ENCODE assay signal across 8 mouse cellular contexts in genomic region chr8:120537818-120538396, GRCm38 (mm10). TPM values are rescaled to one million over a fixed set of nuclear protein-coding genes. Genes with fewer than 3 reads are reported as not detected.
A peak's percentile ranks its signal among the peaks of the same experiment; 100 is the strongest.
DNase-seq lines count a peak whose midpoint lies in the region; ATAC-seq and TF ChIP-seq lines count a peak whose summit lies in the region.

No protein-coding gene starts in this region.

- peak overlapping the region; percentile 97 for H3K27ac ChIP-seq in heart, embryonic 10.5 days
- peak overlapping the region; percentile 95 for H3K27ac ChIP-seq in kidney, embryonic 15.5 days
- H3K27ac ChIP-seq in liver, embryonic 14.5 days = peak overlapping the region; percentile 78
- H3K27ac ChIP-seq in neural tube, embryonic 14.5 days (ENCODE audit: low read depth, low read length) = peak overlapping the region; percentile 99

- no peak for TF ChIP-seq EP300 in liver, embryonic 14.5 days (IDR thresholded peaks at IDR 0.05; ENCODE audit: low read depth)

- H3K9me3 ChIP-seq in heart, embryonic 10.5 days = no peaks in the 10 kb centered on the region
- no peaks in the 10 kb centered on the region for H3K9me3 ChIP-seq in kidney, embryonic 15.5 days (replicated peaks)
- no peaks in the 10 kb centered on the region for H3K9me3 ChIP-seq in liver, embryonic 14.5 days (ENCODE audit: control insufficient read depth, low read length)
- H3K9me3 ChIP-seq in neural tube, embryonic 14.5 days (ENCODE audit: control insufficient read depth, low read length) = no peaks in the 10 kb centered on the region

- peak; percentile 71 for DNase-seq in layer of hippocampus, adult 11-12 months (ENCODE audit: low spot score)
- DNase-seq in layer of hippocampus, adult 9-10 months (ENCODE audit: low spot score) = no peak
- peak; percentile 77 to 78 for DNase-seq in cerebellum, postnatal 14 days
- no peak for DNase-seq in heart, embryonic 10.5 days (ENCODE audit: low spot score)
- no peak for DNase-seq in liver, embryonic 14.5 days (ENCODE audit: low read depth in 3 of 3, low spot score in 3 of 3)
- peak; percentile 72 for DNase-seq in thymus, postnatal 14 days

- ATAC-seq in kidney, embryonic 15.5 days (replicated peaks; ENCODE audit: low FRiP score) = peak; percentile 14; the same call in 1 of the 2 replicates
- ATAC-seq in liver, embryonic 14.5 days (ENCODE audit: insufficient read depth) = no peak
- peak; percentile 41 for ATAC-seq in neural tube, embryonic 14.5 days (ENCODE audit: low read depth)

- H3K27me3 ChIP-seq in heart, embryonic 10.5 days (ENCODE audit: insufficient read depth, poor library complexity, severe bottlenecking) = peaks cover 14% of the 10 kb centered on the region; the same call in 1 of the 2 replicates
- peaks cover 13% of the 10 kb centered on the region; the same call in 1 of the 2 replicates for H3K27me3 ChIP-seq in kidney, embryonic 15.5 days
- no peaks in the 10 kb centered on the region for H3K27me3 ChIP-seq in liver, embryonic 14.5 days (ENCODE audit: control insufficient read depth, insufficient read depth, low read length)
- no peaks in the 10 kb centered on the region for H3K27me3 ChIP-seq in neural tube, embryonic 14.5 days (ENCODE audit: control insufficient read depth, insufficient read depth, low read length)

- peak overlapping the region; percentile 83 for H3K4me3 ChIP-seq in heart, embryonic 10.5 days
- peak overlapping the region; percentile 66 for H3K4me3 ChIP-seq in kidney, embryonic 15.5 days (replicated peaks)
- H3K4me3 ChIP-seq in liver, embryonic 14.5 days (ENCODE audit: insufficient read depth in 1 of 2, low read depth in 2 of 2, low read length in 2 of 2) = peak overlapping the region; percentile 73 to 88
- H3K4me3 ChIP-seq in neural tube, embryonic 14.5 days (ENCODE audit: low read depth, low read length) = peak overlapping the region; percentile 56

- no peaks in the 10 kb centered on the region for H3K36me3 ChIP-seq in heart, embryonic 10.5 days
- H3K36me3 ChIP-seq in kidney, embryonic 15.5 days = no peaks in the 10 kb centered on the region
- no peaks in the 10 kb centered on the region for H3K36me3 ChIP-seq in liver, embryonic 14.5 days (replicated peaks; ENCODE audit: control insufficient read depth, insufficient read depth, low read depth)
- H3K36me3 ChIP-seq in neural tube, embryonic 14.5 days (ENCODE audit: control insufficient read depth, insufficient read depth, low read length) = no peaks in the 10 kb centered on the region

- peak overlapping the region; percentile 99 for H3K4me2 ChIP-seq in kidney, embryonic 15.5 days
- peak overlapping the region; percentile 93 for H3K4me2 ChIP-seq in liver, embryonic 14.5 days (ENCODE audit: low read depth)
- H3K4me2 ChIP-seq in neural tube, embryonic 14.5 days (ENCODE audit: low read depth, low read length) = peak overlapping the region; percentile 99

- WGBS in heart, embryonic 10.5 days = under 1% methylated on average over 44 of the region's 46 CpGs
- under 1% methylated on average over 44 of the region's 46 CpGs for WGBS in kidney, embryonic 15.5 days
- under 1% methylated on average over 45 of the region's 46 CpGs for WGBS in liver, embryonic 14.5 days (ENCODE audit: insufficient replicate concordance)
- 1% methylated on average over 45 of the region's 46 CpGs for WGBS in neural tube, embryonic 14.5 days

- H3K4me1 ChIP-seq in heart, embryonic 10.5 days = peaks cover 98% of the 10 kb centered on the region
- H3K4me1 ChIP-seq in kidney, embryonic 15.5 days = peaks cover 97% of the 10 kb centered on the region
- peaks cover 50 to 56% of the 10 kb centered on the region in 2 experiments for H3K4me1 ChIP-seq in liver, embryonic 14.5 days (replicated peaks; ENCODE audit: control insufficient read depth in 2 of 2, insufficient read depth in 2 of 2, low read length in 1 of 2)
- peaks cover 75% of the 10 kb centered on the region for H3K4me1 ChIP-seq in neural tube, embryonic 14.5 days (ENCODE audit: control insufficient read depth, insufficient read depth, low read length)

- TF ChIP-seq CTCF in liver, embryonic 14.5 days (IDR thresholded peaks at IDR 0.05; ENCODE audit: low read depth) = no peak

- peak overlapping the region; percentile 62 for H3K9ac ChIP-seq in kidney, embryonic 15.5 days
- H3K9ac ChIP-seq in liver, embryonic 14.5 days (replicated peaks) = peak overlapping the region; percentile 85
- H3K9ac ChIP-seq in neural tube, embryonic 14.5 days (replicated peaks; ENCODE audit: low read depth, low read length) = peak overlapping the region; percentile 87

RNA-seq across cellular contexts. Expression of gene Gins2, which starts 51.2 kb away (rescaled TPM):
- polyA plus RNA-seq in heart, embryonic 10.5 days (2016; fragmentation: Nextera tagmentation; extraction: Ambion mirVana) = 106 and 125 TPM in 2 replicates
- 107 and 110 TPM in 2 replicates for polyA plus RNA-seq in kidney, embryonic 15.5 days (2015; fragmentation: Nextera tagmentation; extraction: Ambion mirVana)
- polyA plus RNA-seq in liver, embryonic 14.5 days (2012; rRNA removed) = 31.5 and 37.5 TPM in 2 replicates
- 63.4 and 63.7 TPM in 2 replicates for polyA plus RNA-seq in liver, embryonic 14.5 days (2014; fragmentation: Nextera tagmentation; extraction: Ambion mirVana)
- 10.5 and 13.1 TPM in 2 replicates for polyA plus RNA-seq in neural tube, embryonic 14.5 days (2014; fragmentation: Nextera tagmentation; extraction: Ambion mirVana)

Comparison
In these comparisons a context has a peak if more than half of its experiments do, and no peak if none do; other contexts are left out.
1. DNase-seq: peak in layer of hippocampus, adult 11-12 months (single experiment), cerebellum, postnatal 14 days (2 of 2) and thymus, postnatal 14 days (single experiment); none in layer of hippocampus, adult 9-10 months (single experiment), heart, embryonic 10.5 days (single experiment) and liver, embryonic 14.5 days (0 of 3).
2. Peak in every context shown above with its lines, with median percentiles within 50 percentile points of each other: H3K27ac ChIP-seq, H3K4me3 ChIP-seq, H3K4me2 ChIP-seq and H3K9ac ChIP-seq.